Mouse (Mus musculus) heart, postnatal 14 days (tissue): ENCODE measurements at regions not wholly inside any gene's neighbourhood (a gene's known extent, or its start where the extent isn't known, plus 50 kb on each side); places are given as distances from the start of the nearest gene placed in this dataset.
A peak's percentile ranks its signal among the peaks of the same experiment; 100 is the strongest.

Experiments
- DNase-seq, 2 experiments: peaks; one replicate each; pipeline ENCODE4 v3.0.0; 2021 to 2022
- intact Hi-C: fragments of 180-260 bp; cut with DNase I; formaldehyde crosslinking; loops from one replicate; pipeline ENCODE4 v1.15.1; 2025

DNA sequence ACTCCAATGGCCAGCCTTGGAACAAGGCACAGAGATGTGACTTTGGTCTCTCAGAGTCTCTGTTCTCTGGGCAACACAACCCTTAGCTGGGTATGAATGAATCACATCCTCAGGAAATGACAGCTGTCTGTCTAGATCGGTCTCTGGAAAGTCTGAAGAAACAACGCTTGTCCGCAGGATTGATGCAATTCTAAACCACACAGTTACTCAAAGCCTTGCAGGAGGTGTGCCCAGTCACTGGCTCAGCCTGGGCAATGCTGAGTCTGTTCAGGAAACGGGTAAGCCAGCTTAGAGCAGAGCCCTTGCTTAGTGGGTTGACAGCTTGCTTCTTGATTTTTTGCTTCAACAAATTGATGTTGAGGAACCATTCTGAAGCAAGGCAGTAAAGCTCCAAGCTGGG lies 53.7 kb upstream of the Nt5e start:
- intact Hi-C loops, result loop anchor here (10.0 kb wide), 1 partner anchor 51 kb away; the partner anchor contains the start of gene Nt5e

DNA sequence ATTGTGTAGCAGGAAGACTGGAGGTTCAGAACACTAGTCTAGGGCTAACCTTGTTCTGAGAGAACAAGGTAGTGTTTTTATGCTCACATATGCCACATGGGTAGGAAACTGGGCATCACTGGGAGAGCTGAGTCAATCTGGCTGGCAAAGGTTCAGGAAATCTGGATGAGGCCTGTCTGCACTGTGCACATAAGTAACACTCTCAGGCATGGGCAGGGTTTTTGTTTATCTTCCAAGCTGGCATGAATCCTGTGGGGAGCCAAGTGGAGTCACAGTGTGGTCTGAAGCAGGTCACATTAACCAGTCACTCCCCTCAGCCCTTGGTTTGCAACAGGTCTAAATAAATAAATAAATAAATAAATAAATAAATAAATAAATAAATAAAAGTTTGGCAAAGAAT lies 53.0 kb upstream of the Nt5e start:
- intact Hi-C loops, result loop anchor here (10.0 kb wide), 1 partner anchor 51 kb away; the partner anchor contains the start of gene Nt5e

More for the DNA sequence above, 53.7 kb upstream of the Nt5e start:
- DNase-seq, result no peak

DNA sequence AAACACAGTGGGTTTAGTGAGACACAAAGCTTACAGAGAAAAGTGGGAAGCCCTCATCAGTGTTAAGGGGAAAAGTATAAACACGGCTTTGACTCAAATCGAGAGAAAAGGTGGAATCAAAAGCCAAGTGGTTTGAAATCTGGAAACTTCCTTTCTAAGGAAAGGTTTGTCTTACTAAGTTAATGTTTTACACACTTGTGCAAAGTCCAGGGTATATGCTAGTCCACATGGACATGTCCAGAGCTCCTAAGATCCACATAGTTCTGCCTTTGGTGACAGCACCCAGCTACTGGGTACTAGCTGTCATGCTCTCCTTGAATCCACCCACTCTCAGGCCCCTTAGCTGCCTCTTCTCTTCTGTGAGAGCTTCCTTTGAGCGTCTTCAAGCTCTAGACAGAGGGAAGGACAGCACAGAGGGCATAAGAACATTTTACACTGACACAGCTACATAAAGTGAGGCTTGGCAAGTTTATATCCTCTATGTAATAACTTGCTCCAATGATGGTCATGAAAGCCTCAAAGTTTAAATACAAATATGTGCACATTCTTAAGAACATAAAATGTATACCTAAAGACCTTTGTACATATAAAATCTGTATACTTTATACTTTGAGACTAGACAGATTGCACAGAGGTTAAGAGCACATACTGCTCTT lies 52.2 kb upstream of the Nt5e start:
- DNase-seq, result no peak

More for the DNA sequence above, 53.0 kb upstream of the Nt5e start:
- peak; percentile 24 to 61 for DNase-seq

DNA sequence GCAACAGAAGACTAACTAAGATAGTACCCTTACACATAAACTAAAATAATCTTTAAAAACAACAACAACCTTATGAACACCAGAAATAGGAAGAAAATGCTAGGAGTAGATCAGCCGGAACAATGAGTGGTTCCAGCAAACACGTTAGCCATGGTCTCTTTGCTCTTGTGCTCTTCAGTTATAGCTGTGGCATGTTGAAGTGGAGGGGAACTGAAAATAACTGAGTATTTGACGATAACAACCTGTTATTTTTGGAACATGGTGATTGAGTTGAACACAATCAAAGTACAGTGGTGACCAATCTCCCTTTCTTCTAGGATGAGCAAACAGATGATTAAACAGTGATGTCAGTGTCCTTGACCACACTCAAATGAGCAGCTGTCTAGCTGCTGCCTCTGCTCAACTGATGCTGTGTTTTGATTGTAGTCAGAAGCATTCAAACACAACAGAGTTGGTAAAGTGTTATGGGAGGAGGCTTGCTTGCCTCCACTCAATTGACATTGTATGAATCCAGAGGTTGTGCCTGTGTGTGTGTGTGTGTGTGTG lies 50.9 kb upstream of the Nt5e start:
- intact Hi-C loops, result loop anchor here (10.0 kb wide), 1 partner anchor 49 kb away; the partner anchor contains the start of gene Nt5e
- no peak for DNase-seq

More for the DNA sequence above, 52.2 kb upstream of the Nt5e start:
- intact Hi-C loops, result loop anchor here (10.0 kb wide), 1 partner anchor 50 kb away; the partner anchor contains the start of gene Nt5e

DNA sequence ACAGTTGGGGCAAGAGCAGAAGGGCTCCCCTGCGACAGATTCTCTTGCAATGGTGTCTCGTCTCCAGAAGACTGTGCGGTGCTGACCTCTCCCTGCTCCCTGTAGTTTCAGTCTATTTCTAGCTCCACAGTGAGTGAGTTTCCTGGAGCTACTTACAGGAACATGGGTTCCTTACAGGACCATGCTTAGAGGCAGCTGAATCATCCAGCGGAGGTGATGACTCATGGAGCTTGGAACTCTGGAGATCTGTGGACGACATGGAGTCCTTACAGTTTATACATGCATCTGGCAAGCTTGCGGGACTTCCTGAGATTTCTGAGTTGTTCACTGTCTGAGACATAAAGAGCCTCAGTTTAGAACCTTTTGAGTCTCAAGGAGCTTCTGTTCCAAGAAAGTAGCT lies 50.0 kb upstream of the Nt5e start:
- DNase-seq, result peak in 1 of 2 experiments; percentile 14
- intact Hi-C loops, result loop anchor here (10.0 kb wide), 1 partner anchor 48 kb away; the partner anchor contains the start of gene Nt5e
